Mouse (Mus musculus) bone marrow, adult 2 months (tissue): ENCODE measurements around the gene Mrpl22.

Source experiments
- CTCF ChIP-seq: fragments of 200-500 bp; IDR thresholded peaks from 2 replicates; pipeline ENCODE4 v1.5.1; 2011; ENCODE audit warnings: low read length, control low read depth; ENCODE audit not compliant: control insufficient read depth, insufficient read depth
- POLR2A ChIP-seq: fragments of 200-500 bp; IDR thresholded peaks from 2 replicates; pipeline ENCODE4 v1.6.1; 2011; ENCODE audit warnings: low read depth, mild to moderate bottlenecking, control low read depth, low read length, borderline replicate concordance; ENCODE audit not compliant: control insufficient read depth

GRCm38 (mm10) chr11:58214391-58215048 lies 43.1 kb downstream of the Mrpl22 start:
- TF ChIP-seq POLR2A (peak; percentile 32; the same call in 1 of the 2 replicates), CTCF (no peak)
